Mouse (Mus musculus) stomach, adult 2 months (tissue): ENCODE measurements around the gene Uox. TPM values are rescaled to one million over a fixed set of nuclear protein-coding genes. Genes with fewer than 3 reads are reported as not detected.

Source experiments
- polyA plus RNA-seq: library from polyadenylated mRNA; depleted of rRNA; stranded (reverse); fragments of >200 nt; gene quantifications from 2 replicates; pipeline ENCODE4 v1.2.3, GENCODE M21; 2012; rRNA removed

The Uox gene
- not detected in 2 replicates for polyA plus RNA-seq

DNA sequence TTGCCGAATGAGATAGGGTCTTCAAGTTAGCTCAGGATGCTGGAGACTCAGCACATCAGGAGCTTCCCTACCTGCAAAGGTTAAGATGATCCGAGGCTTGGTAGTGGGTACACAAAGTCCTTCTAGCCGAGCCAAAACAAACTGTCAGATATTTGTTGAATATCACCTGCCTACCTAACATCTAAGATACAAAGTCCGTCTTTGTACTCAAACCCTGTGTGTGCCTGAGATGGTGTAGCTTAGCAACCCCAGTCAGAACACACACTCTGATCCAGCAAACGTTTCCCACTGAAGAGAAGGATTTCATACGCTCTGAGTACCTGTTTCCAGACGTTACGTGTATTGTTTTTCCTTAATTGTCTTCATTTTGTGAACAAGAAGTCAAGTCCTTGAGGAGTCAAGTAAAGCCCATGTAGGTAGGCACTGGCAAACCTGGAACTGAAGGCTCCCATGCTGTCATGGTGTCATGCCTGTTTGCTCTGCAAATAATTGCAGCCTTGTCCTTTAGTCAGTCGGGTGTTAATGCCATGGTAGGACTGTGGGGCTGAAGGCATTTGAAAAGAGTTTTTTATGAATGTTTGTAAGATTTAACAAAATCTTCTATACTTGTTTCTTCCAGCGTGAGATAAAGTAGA is at the start of gene Uox:
Uox (plus strand) TSS at position 279 of the 635 bp plus-strand sequence.

DNA sequence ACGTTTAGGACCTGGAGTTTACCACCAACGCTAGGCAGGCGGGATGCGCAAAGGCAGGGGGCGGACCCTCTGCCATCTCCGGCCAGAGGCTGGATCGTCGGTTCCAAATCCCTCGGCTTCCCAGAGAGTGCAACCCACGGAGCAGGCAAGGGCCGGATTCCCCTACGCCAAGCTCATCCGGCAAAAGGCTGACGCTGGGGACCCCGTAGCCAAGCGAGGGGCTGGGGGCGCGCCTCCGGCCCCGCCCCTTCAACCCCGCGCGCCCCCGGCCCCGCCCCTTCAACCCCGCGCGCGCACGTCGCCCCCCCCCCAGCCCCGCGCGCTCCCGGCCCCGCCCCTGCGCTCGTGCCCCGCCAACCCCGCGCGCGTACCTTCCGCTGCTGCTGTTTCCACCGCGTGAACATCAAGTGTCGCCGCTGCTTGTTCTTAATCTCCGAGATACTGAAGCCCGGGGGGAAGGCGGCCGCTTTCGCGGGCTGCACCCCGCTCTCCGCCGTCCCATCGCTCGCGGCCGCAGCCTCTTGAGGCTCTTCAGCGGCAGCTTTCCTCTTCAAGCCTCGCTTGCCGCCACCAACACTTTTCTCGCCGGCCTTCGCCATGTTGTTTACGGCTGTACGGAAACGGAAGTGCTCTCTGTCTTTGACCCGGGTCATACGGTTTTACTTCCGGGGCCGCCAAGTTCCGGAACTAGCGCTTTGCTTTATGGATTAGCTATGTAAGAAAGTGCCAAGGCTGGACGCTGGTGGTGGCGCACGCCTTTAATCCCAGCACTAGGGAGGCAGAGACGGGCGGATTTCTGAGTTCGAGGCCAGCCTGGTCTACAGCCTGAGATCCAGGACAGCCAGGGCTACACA is 49.2 kb upstream of the Uox start, which contains the start of gene Rpf1:
Rpf1 (minus strand) TSS at position 632 of the 854 bp plus-strand sequence.

DNA sequence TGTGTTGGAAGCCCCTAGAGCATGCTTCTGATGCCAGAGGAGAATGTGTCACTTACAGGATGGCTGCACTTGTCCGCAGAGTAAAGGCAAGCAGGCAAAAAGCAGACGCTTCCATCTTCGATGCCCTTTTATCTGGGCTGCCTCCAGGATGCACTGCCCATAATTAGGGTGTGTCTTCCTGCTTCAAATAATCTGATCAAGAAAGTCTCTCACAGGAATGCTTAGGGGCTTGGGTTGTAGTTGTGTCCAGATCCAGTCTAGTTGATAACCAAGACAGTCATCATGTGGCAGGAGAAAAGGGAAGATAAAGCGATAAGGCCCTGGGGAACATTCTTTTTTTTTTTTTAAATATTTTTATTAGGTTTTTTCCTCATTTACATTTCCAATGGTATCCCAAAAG is 45.3 kb downstream of the Uox start, which contains the start of gene Dnase2b:
Dnase2b (minus strand) TSS at position 101 of the 400 bp plus-strand sequence.

DNA sequence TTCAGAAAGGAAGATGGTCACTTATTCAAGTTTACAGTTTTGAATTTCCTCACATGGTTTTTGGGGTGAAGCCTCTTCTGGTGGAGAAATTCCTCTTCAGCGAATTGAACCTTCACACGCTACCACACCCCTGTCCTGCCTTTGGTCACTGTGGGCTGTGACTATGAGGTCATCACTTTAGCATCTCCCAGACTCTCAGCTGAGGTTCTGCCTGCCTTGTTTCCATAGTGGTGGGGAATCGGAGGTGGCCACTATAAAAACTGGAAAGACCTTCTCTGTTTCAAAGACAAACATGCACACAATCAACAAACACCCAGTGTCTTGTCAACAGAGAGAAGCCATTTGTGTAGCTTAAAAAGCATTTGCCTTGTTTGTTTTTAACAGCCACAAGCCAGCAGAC is 81.0 kb downstream of the Uox start, which contains the start of gene 4930503B20Rik:
4930503B20Rik (minus strand) TSS at position 101 of the 400 bp plus-strand sequence.

Other genes starting within 250 kb of the Uox start
- gene Ssx2ip, start 165.8 kb upstream of the Uox start, polyA plus RNA-seq, result 3.0 and 3.7 TPM in 2 replicates
- gene Ctbs, start 120.6 kb upstream of the Uox start, polyA plus RNA-seq, result 0.47 and 0.91 TPM in 2 replicates
- gene Spata1, start 70.7 kb upstream of the Uox start, polyA plus RNA-seq, result 0.03 and 0.13 TPM in 2 replicates
- 377 and 573 TPM in 2 replicates for gene Gng5, start 70.6 kb upstream of the Uox start, polyA plus RNA-seq
- gene Rpf1, start 49.0 kb upstream of the Uox start, polyA plus RNA-seq, result 0.95 and 1.5 TPM in 2 replicates
- gene Dnase2b, start 45.2 kb downstream of the Uox start, polyA plus RNA-seq, result not detected in 2 replicates
- not detected in 2 replicates for gene 4930503B20Rik, start 80.9 kb downstream of the Uox start, polyA plus RNA-seq
- not detected in 2 replicates for gene Samd13, start 115.2 kb downstream of the Uox start, polyA plus RNA-seq
- gene Prkacb, start 242.6 kb downstream of the Uox start, polyA plus RNA-seq, result 6.3 and 8.5 TPM in 2 replicates